In genomic region chr1:192190508-192191321, GRCm38 (mm10) we compare ENCODE assay signal across 8 mouse cellular contexts. TPM values are rescaled to one million over a fixed set of nuclear protein-coding genes. Genes with fewer than 3 reads are reported as not detected.
DNase-seq lines count a peak whose midpoint lies in the region; ATAC-seq lines count a peak whose summit lies in the region.

Gene Kcnh1 (plus strand): TSS chr1:192190774.

- H3K9me3 ChIP-seq in hindbrain, embryonic 14.5 days (ENCODE audit: control insufficient read depth, low read length) = no peaks in the 10 kb centered on the region

- H3K4me2 ChIP-seq in hindbrain, embryonic 14.5 days (replicated peaks) = peak within 1 kb of the TSS; percentile 90

- under 1% methylated on average over 73 of the region's 73 CpGs for WGBS in hindbrain, embryonic 14.5 days

- H3K9ac ChIP-seq in hindbrain, embryonic 14.5 days = peak within 1 kb of the TSS; percentile 72

- peak within 1 kb of the TSS; percentile 62 for H3K4me3 ChIP-seq in hindbrain, embryonic 14.5 days (replicated peaks; ENCODE audit: low read length)

- H3K27me3 ChIP-seq in hindbrain, embryonic 14.5 days (ENCODE audit: control insufficient read depth, insufficient read depth, low read length) = peaks cover 22% of the 10 kb centered on the region

- H3K4me1 ChIP-seq in hindbrain, embryonic 14.5 days (replicated peaks; ENCODE audit: control insufficient read depth, insufficient read depth, low read length) = no peaks in the 10 kb centered on the region; the same call in 1 of the 2 replicates

- H3K27ac ChIP-seq in hindbrain, embryonic 14.5 days = no peak within 1 kb of the TSS

- H3K36me3 ChIP-seq in hindbrain, embryonic 14.5 days (replicated peaks; ENCODE audit: control insufficient read depth, insufficient read depth) = no peaks in the 10 kb centered on the region

- peak; percentile 92 for ATAC-seq in hindbrain, embryonic 14.5 days (ENCODE audit: low FRiP score)

- DNase-seq in R1 (ENCODE audit: low read depth, low spot score) = peak; percentile 66
- peak; percentile 92 to 94 for DNase-seq in cerebellum, postnatal 14 days
- peak; percentile 94 to 96 for DNase-seq in frontal cortex, postnatal 36 days (ENCODE audit: low spot score in 2 of 2)
- peak; percentile 87 for DNase-seq in hindbrain, embryonic 14.5 days (ENCODE audit: low spot score)
- DNase-seq in layer of hippocampus, postnatal 36 days = peak; percentile 92 to 95
- peak; percentile 95 for DNase-seq in lung, postnatal 14 days
- DNase-seq in retina, postnatal 1 day = peak; percentile 88
- DNase-seq in thymus, postnatal 36 days = peak; percentile 68 to 70

RNA-seq across cellular contexts. Expression of gene Kcnh1, which starts in this region (rescaled TPM):
- 2.8 and 3.7 TPM in 2 replicates for polyA plus RNA-seq in hindbrain, embryonic 14.5 days (2014; fragmentation: Nextera tagmentation; extraction: Ambion mirVana)
- total RNA-seq in layer of hippocampus, postnatal 36 days (2021) = 10 to 100 TPM; 37.4 to 39.1 TPM
